Mouse (Mus musculus) neural tube, embryonic 14.5 days (tissue): ENCODE results near the gene Ppp1r12a. TPM values are rescaled to one million over a fixed set of nuclear protein-coding genes. Genes with fewer than 3 reads are reported as not detected.

Experiments used
- ATAC-seq: fragments of 200-750 bp; cut with Nextera tagmentation; 2 replicates; pipeline ENCODE4 v1.8.0; 2017; ENCODE audit warnings: low read depth, mild to moderate bottlenecking, moderate TSS enrichment, moderate library complexity
- H3K27ac ChIP-seq: fragments of 300-500 bp; sonication (generic); 2 replicates; pipeline ENCODE4 v1.5.1; 2014; ENCODE audit warnings: low read depth, mild to moderate bottlenecking, control low read depth, low read length, moderate library complexity, mixed read lengths
- H3K27me3 ChIP-seq: fragments of 300-500 bp; sonication (generic); 2 replicates; pipeline ENCODE4 v1.6.1; 2014; ENCODE audit warnings: low read length; ENCODE audit not compliant: control insufficient read depth, insufficient read depth
- H3K36me3 ChIP-seq: fragments of 300-500 bp; sonication (generic); 2 replicates; pipeline ENCODE4 v1.6.1; 2014; ENCODE audit warnings: low read length, mixed read lengths; ENCODE audit not compliant: control insufficient read depth, insufficient read depth
- H3K4me1 ChIP-seq: fragments of 300-500 bp; sonication (generic); 2 replicates; pipeline ENCODE4 v1.6.1; 2014; ENCODE audit warnings: low read length; ENCODE audit not compliant: control insufficient read depth, insufficient read depth
- H3K4me2 ChIP-seq: fragments of 300-500 bp; sonication (generic); 2 replicates; pipeline ENCODE4 v1.6.1; 2014; ENCODE audit warnings: mild to moderate bottlenecking, low read depth, low read length, control low read depth
- H3K4me3 ChIP-seq: fragments of 300-500 bp; sonication (generic); 2 replicates; pipeline ENCODE4 v1.5.1; 2014; ENCODE audit warnings: low read depth, low read length, control low read depth, mixed read lengths
- H3K9ac ChIP-seq: fragments of 300-500 bp; sonication (generic); replicated peaks from 2 replicates; pipeline ENCODE4 v1.6.1; 2014; ENCODE audit warnings: low read depth, mild to moderate bottlenecking, control low read depth, low read length, mixed read lengths
- H3K9me3 ChIP-seq: fragments of 300-500 bp; sonication (generic); 2 replicates; pipeline ENCODE4 v1.6.1; 2016; ENCODE audit warnings: low read length; ENCODE audit not compliant: control insufficient read depth
- WGBS: fragments of 180-500 bp; shearing (Covaris S2); extraction: QIAGEN DNeasy Blood & Tissue Kit; methylation state at CpG from one replicate; pipeline ENCODE4 v1.1.7; 2014; 5-methylcytosine and 5-hydroxymethylcytosine counted together
- polyA plus RNA-seq: library from polyadenylated mRNA; unstranded; fragments of >200 nt; fragmentation: Nextera tagmentation; extraction: Ambion mirVana; gene quantifications from 2 replicates; pipeline ENCODE4 v1.2.1, GENCODE M21; 2014

Ppp1r12a gene
- polyA plus RNA-seq, 1 experiment from 2014 or later, result 81.7 TPM

DNA sequence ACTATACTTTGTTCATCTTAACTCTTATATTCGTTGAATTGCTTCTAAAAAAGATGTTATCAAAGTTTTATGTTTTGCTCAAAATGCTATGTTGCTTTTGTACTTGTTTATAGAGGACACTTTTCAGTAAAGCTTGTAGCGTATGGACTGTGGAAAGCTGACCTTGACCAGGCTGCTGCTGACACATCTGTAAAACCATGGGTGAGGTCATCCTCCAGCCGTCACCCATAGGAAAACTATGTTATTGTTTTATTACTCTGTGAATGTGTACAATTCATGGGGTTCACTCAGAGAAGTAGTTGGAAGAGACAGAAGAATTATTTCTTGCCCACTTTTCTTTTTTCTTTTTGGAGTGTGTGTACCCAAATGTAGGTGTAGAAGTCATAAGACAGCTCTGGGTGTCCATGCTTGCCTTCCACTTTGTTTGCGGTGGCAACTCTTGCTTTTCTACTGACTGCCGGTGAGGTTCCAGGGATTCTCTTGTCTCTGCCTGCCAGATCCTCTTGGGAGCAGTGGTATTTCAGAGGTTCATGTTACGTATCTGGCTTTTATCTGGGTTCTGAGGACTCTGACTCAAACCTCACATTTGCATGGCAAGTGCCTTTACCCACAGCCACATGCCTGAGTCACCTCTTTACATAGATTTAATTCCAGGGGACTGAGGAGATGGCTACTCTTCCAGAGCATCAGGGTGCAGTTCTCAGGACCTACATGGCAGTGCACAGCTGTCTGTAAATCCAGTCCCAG, 11.0 kb downstream of the Ppp1r12a start:
- no peak overlapping the region for H3K4me2 ChIP-seq
- H3K9ac ChIP-seq, result no peak overlapping the region
- no peaks in the 10 kb centered on the region; the same call in 1 of the 2 replicates for H3K9me3 ChIP-seq
- no peak overlapping the region for H3K4me3 ChIP-seq
- no peak for ATAC-seq
- H3K27ac ChIP-seq, result no peak overlapping the region
- H3K4me1 ChIP-seq, result peaks cover 3% of the 10 kb centered on the region; the same call in 1 of the 2 replicates
- H3K27me3 ChIP-seq, result no peaks in the 10 kb centered on the region
- H3K36me3 ChIP-seq, result no peaks in the 10 kb centered on the region
- 77% methylated on average over 6 of the region's 6 CpGs for WGBS

- ATAC-seq, result no peak
Measured at GRCm38 (mm10) chr10:108174107-108174506, 12.1 kb downstream of the Ppp1r12a start.

DNA sequence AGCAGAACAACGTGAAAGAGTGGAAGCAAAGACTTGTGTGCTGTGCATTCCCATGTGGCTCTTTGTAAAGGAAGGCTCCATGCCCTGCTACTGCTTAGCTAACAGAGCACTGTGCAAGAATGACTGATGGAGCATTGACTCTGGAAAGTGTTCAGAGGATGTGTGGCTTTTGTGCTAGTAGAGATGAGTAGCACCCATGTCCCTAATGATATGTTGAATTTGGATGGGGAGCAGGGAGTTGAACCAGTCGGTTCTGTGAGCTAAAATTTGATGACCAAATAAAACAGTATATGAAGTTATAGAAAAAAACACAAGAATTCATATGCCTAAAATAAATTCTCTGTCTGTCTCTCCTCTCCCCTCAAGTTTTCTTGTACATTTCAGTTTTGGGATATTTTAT, 13.9 kb downstream of the Ppp1r12a start:
- WGBS, result 85% methylated on average over 2 of the region's 2 CpGs
- no peaks in the 10 kb centered on the region for H3K27me3 ChIP-seq
- no peak for ATAC-seq

More at GRCm38 (mm10) chr10:108174107-108174506, 12.1 kb downstream of the Ppp1r12a start:
- peaks cover 3% of the 10 kb centered on the region; the same call in 1 of the 2 replicates for H3K4me1 ChIP-seq
- 90% methylated on average over 5 of the region's 5 CpGs for WGBS
- H3K4me2 ChIP-seq, result no peak overlapping the region
- H3K27ac ChIP-seq, result no peak overlapping the region
- no peaks in the 10 kb centered on the region for H3K36me3 ChIP-seq
- no peaks in the 10 kb centered on the region for H3K27me3 ChIP-seq
- no peak overlapping the region for H3K9ac ChIP-seq
- H3K9me3 ChIP-seq, result no peaks in the 10 kb centered on the region
- H3K4me3 ChIP-seq, result no peak overlapping the region

GRCm38 (mm10) chr10:108178285-108178848, 16.4 kb downstream of the Ppp1r12a start:
- ATAC-seq, result no peak
- Histone ChIP-seq H3K27ac (no peak overlapping the region), H3K4me3 (no peak overlapping the region), H3K4me2 (no peak overlapping the region), H3K9me3 (no peaks in the 10 kb centered on the region), H3K36me3 (no peaks in the 10 kb centered on the region), H3K4me1 (peaks cover 3% of the 10 kb centered on the region; the same call in 1 of the 2 replicates), H3K9ac (no peak overlapping the region), H3K27me3 (no peaks in the 10 kb centered on the region)
- 83% methylated on average over 6 of the region's 6 CpGs for WGBS

More for the DNA sequence above, 13.9 kb downstream of the Ppp1r12a start:
- Histone ChIP-seq H3K36me3 (no peaks in the 10 kb centered on the region), H3K9me3 (no peaks in the 10 kb centered on the region), H3K4me2 (no peak overlapping the region), H3K4me1 (peaks cover 3% of the 10 kb centered on the region; the same call in 1 of the 2 replicates), H3K9ac (no peak overlapping the region), H3K4me3 (no peak overlapping the region), H3K27ac (no peak overlapping the region)

- no peak overlapping the region for H3K4me3 ChIP-seq
- H3K36me3 ChIP-seq, result no peaks in the 10 kb centered on the region
- no peak overlapping the region for H3K9ac ChIP-seq
- ATAC-seq, result no peak
- no peak overlapping the region for H3K27ac ChIP-seq
- H3K4me1 ChIP-seq, result 0 out of 2 replicates have a peak, but pooled peaks cover 7% of the 10 kb centered on the region
- H3K27me3 ChIP-seq, result no peaks in the 10 kb centered on the region
- WGBS, result 65% methylated on average over 3 of the region's 3 CpGs
- no peak overlapping the region for H3K4me2 ChIP-seq
- H3K9me3 ChIP-seq, result no peaks in the 10 kb centered on the region
Measured at GRCm38 (mm10) chr10:108179404-108179803, 17.4 kb downstream of the Ppp1r12a start.

DNA sequence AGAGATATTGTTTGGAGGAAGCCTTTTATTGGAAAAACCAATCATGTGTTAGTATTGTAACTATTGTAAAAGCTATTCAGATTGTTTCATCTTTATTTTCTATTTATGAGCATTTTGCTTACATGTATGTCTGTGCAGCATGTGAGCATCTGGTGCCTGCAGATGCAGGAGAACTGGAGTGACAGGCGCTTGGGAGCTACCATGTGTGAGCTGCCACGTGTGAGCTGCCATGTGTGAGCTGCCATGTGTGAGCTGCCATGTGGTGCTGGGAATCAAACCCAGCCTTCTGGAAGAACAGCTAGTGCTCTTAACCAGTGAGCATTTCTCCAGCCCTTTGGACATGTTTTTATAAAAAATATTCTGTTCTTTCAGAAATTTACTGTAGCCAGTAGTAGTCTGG, 18.3 kb downstream of the Ppp1r12a start:
- no peak overlapping the region for H3K9ac ChIP-seq
- no peaks in the 10 kb centered on the region for H3K36me3 ChIP-seq
- ATAC-seq, result no peak
- no peak overlapping the region for H3K4me3 ChIP-seq
- H3K4me1 ChIP-seq, result 0 out of 2 replicates have a peak, but pooled peaks cover 7% of the 10 kb centered on the region
- no peaks in the 10 kb centered on the region for H3K27me3 ChIP-seq
- no peak overlapping the region for H3K4me2 ChIP-seq
- H3K27ac ChIP-seq, result no peak overlapping the region
- no peaks in the 10 kb centered on the region for H3K9me3 ChIP-seq
- 84% methylated on average over 2 of the region's 2 CpGs for WGBS

GRCm38 (mm10) chr10:108181893-108182292, 19.9 kb downstream of the Ppp1r12a start:
- no peak overlapping the region for H3K4me3 ChIP-seq
- no peak overlapping the region for H3K27ac ChIP-seq
- H3K36me3 ChIP-seq, result no peaks in the 10 kb centered on the region
- H3K4me1 ChIP-seq, result 0 out of 2 replicates have a peak, but pooled peaks cover 7% of the 10 kb centered on the region
- no peaks in the 10 kb centered on the region for H3K9me3 ChIP-seq
- WGBS, result 83% methylated on average over 3 of the region's 3 CpGs
- H3K9ac ChIP-seq, result no peak overlapping the region
- no peak for ATAC-seq
- H3K4me2 ChIP-seq, result no peak overlapping the region
- no peaks in the 10 kb centered on the region for H3K27me3 ChIP-seq

DNA sequence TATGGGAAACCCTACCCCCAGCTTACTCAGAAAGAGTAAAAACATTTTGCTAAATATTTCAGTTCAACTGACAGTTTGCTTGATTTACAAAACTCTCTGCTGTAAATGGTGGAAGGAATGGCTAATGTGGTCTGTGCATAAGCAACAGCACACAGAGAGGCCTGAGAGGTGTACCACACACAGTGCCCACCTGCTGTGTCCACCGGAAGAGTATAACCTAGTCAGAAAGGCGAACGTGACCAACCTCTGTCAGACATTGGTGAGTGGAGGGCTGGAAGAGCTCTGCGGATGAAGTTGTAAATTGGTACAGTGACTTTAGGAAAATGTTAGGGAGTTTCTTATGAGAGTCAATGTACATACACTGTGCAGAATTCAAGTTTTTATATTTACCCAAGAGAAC, 20.4 kb downstream of the Ppp1r12a start:
- no peak overlapping the region for H3K27ac ChIP-seq
- no peaks in the 10 kb centered on the region for H3K9me3 ChIP-seq
- 79% methylated on average over 4 of the region's 4 CpGs for WGBS
- no peak overlapping the region for H3K9ac ChIP-seq
- ATAC-seq, result no peak
- H3K4me2 ChIP-seq, result no peak overlapping the region
- H3K4me1 ChIP-seq, result 0 out of 2 replicates have a peak, but pooled peaks cover 7% of the 10 kb centered on the region
- H3K4me3 ChIP-seq, result no peak overlapping the region
- no peaks in the 10 kb centered on the region for H3K27me3 ChIP-seq
- H3K36me3 ChIP-seq, result no peaks in the 10 kb centered on the region

DNA sequence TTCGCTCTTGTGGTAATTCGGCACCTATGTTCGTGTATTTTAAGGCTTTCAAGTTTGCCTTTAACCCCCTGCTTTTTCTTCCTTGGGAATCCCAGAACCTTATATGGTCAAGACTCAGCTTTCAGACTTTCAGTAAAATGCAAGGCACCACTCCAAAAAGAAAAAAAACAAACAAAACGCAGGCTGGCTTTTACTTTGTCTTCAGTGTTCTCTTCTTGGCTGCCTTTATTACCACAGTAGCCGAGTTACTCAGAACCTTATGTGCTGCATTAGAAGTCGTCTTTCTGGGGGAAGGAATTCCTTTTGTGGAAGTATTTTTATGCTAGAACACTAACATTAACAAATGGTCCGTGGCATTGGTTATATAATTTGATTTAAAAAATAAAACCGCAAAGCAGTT, 22.8 kb downstream of the Ppp1r12a start:
- Histone ChIP-seq H3K9ac (no peak overlapping the region), H3K27ac (no peak overlapping the region), H3K4me3 (no peak overlapping the region), H3K27me3 (no peaks in the 10 kb centered on the region), H3K4me1 (0 out of 2 replicates have a peak, but pooled peaks cover 7% of the 10 kb centered on the region), H3K9me3 (no peaks in the 10 kb centered on the region), H3K36me3 (no peaks in the 10 kb centered on the region), H3K4me2 (no peak overlapping the region)
- 72% methylated on average over 8 of the region's 8 CpGs for WGBS
- no peak for ATAC-seq
